ENCODE assay signal across 9 mouse cellular contexts in genomic region chr1:180640605-180641125, GRCm38 (mm10). TPM values are rescaled to one million over a fixed set of nuclear protein-coding genes. Genes with fewer than 3 reads are reported as not detected.
DNase-seq lines count a peak whose midpoint lies in the region; ATAC-seq and TF ChIP-seq lines count a peak whose summit lies in the region.
"Had no signal": no experiment of that assay in that cellular context is flagged by ENCODE, and none has a peak within 500 bp of the region (broad histone marks: within the 10 kb centered on the region; RNA-seq: fewer than 3 reads in every experiment).

No protein-coding gene starts in this region.

- no peak for TF ChIP-seq EP300 in CH12.LX (IDR thresholded peaks at IDR 0.05; ENCODE audit: low read length)

- peak; percentile 40 for ATAC-seq in activated CD4-positive, CD25-positive, alpha-beta regulatory T cell, adult 4 months
- ATAC-seq in embryonic facial prominence, embryonic 15.5 days (ENCODE audit: insufficient number of reproducible peaks, low FRiP score, low TSS enrichment, low read depth) = peak; percentile 45
- ATAC-seq in liver, embryonic 15.5 days (ENCODE audit: insufficient read depth) = peak; percentile 40

- no peak for TF ChIP-seq CTCF in CH12.LX (conservative IDR thresholded peaks at IDR 0.05 in 1 of 2, IDR thresholded peaks at IDR 0.05 in 1 of 2; ENCODE audit: low read depth in 2 of 2, low read length in 2 of 2)

- H3K27ac ChIP-seq in CH12.LX (ENCODE audit: insufficient read depth, low read depth) = peak overlapping the region; percentile 86
- H3K27ac ChIP-seq in embryonic facial prominence, embryonic 15.5 days (replicated peaks) = peak overlapping the region; percentile 95
- H3K27ac ChIP-seq in heart, embryonic 10.5 days = peak overlapping the region; percentile 100
- peak overlapping the region; percentile 89 for H3K27ac ChIP-seq in liver, embryonic 15.5 days (replicated peaks)

- peaks cover 2% of the 10 kb centered on the region for H3K9me3 ChIP-seq in CH12.LX (replicated peaks; ENCODE audit: low read length)
- H3K9me3 ChIP-seq in embryonic facial prominence, embryonic 15.5 days (replicated peaks) = no peaks in the 10 kb centered on the region
- no peaks in the 10 kb centered on the region for H3K9me3 ChIP-seq in heart, embryonic 10.5 days
- H3K9me3 ChIP-seq in liver, embryonic 15.5 days (replicated peaks) = no peaks in the 10 kb centered on the region

- H3K79me2 ChIP-seq in CH12.LX (replicated peaks; ENCODE audit: control insufficient read depth, extremely low read depth, insufficient read depth, poor library complexity, severe bottlenecking) = peaks cover 13% of the 10 kb centered on the region

- under 1% methylated on average over 56 of the region's 61 CpGs for WGBS in embryonic facial prominence, embryonic 15.5 days
- WGBS in heart, embryonic 10.5 days = 2% methylated on average over 61 of the region's 61 CpGs
- WGBS in liver, embryonic 15.5 days (ENCODE audit: insufficient replicate concordance) = 0% methylated on average over 45 of the region's 61 CpGs

- H3K27me3 ChIP-seq in CH12.LX (replicated peaks) = no peaks in the 10 kb centered on the region
- H3K27me3 ChIP-seq in embryonic facial prominence, embryonic 15.5 days = no peaks in the 10 kb centered on the region
- no peaks in the 10 kb centered on the region for H3K27me3 ChIP-seq in heart, embryonic 10.5 days (ENCODE audit: insufficient read depth, poor library complexity, severe bottlenecking)
- no peaks in the 10 kb centered on the region for H3K27me3 ChIP-seq in liver, embryonic 15.5 days

- dilution Hi-C loops in CH12.LX (cut with MboI; ENCODE audit: extremely low pct_ligation_motif_present, extremely low pct_unique_long_range_greater_than_20kb, low sequenced_read_pairs) = no loop called here

- peaks cover 9 to 41% of the 10 kb centered on the region in 2 experiments for H3K4me1 ChIP-seq in CH12.LX (ENCODE audit: control insufficient read depth in 1 of 2, insufficient read depth in 2 of 2)
- H3K4me1 ChIP-seq in embryonic facial prominence, embryonic 15.5 days = peaks cover 19% of the 10 kb centered on the region
- peaks cover 21% of the 10 kb centered on the region for H3K4me1 ChIP-seq in heart, embryonic 10.5 days
- H3K4me1 ChIP-seq in liver, embryonic 15.5 days (replicated peaks) = peaks cover 36% of the 10 kb centered on the region

- H3K4me2 ChIP-seq in CH12.LX (ENCODE audit: insufficient read depth, low read depth, poor library complexity, severe bottlenecking) = peak overlapping the region; percentile 92
- H3K4me2 ChIP-seq in embryonic facial prominence, embryonic 15.5 days (replicated peaks) = peak overlapping the region; percentile 82
- peak overlapping the region; percentile 92 for H3K4me2 ChIP-seq in liver, embryonic 15.5 days

- peaks cover 0 to 20% of the 10 kb centered on the region in 2 experiments for H3K36me3 ChIP-seq in CH12.LX (replicated peaks in 1 of 2; ENCODE audit: control insufficient read depth in 1 of 2, insufficient read depth in 1 of 2, low read length in 1 of 2)
- H3K36me3 ChIP-seq in embryonic facial prominence, embryonic 15.5 days = no peaks in the 10 kb centered on the region
- H3K36me3 ChIP-seq in heart, embryonic 10.5 days = no peaks in the 10 kb centered on the region
- H3K36me3 ChIP-seq in liver, embryonic 15.5 days (replicated peaks) = 0 out of 2 replicates have a peak, but pooled peaks cover 3% of the 10 kb centered on the region

- in situ Hi-C loops in CH12.LX (cut with MboI; ENCODE audit: low pct_ligation_motif_present, low pct_unique_long_range_greater_than_20kb, low sequenced_read_pairs) = no loop called here

- TF ChIP-seq POLR2A in CH12.LX (IDR thresholded peaks at IDR 0.05; ENCODE audit: low read depth, low read length) = no peak

- no peak for TF ChIP-seq RAD21 in CH12.LX (IDR thresholded peaks at IDR 0.05; ENCODE audit: low read depth, low read length)

- peak; percentile 48 for DNase-seq in CH12.LX (ENCODE audit: extremely low read depth)
- peak; percentile 81 for DNase-seq in heart, embryonic 10.5 days (ENCODE audit: low spot score)
- peak; percentile 23 for DNase-seq in kidney, adult 9 months
- peak; percentile 15 to 17 for DNase-seq in natural killer cell, adult 2 months (ENCODE audit: low spot score in 2 of 2)
- DNase-seq in thymus, postnatal 14 days = peak; percentile 57

- peak overlapping the region; percentile 77 for H3K9ac ChIP-seq in CH12.LX (ENCODE audit: insufficient read depth, low read depth)
- H3K9ac ChIP-seq in embryonic facial prominence, embryonic 15.5 days = peak overlapping the region; percentile 68
- H3K9ac ChIP-seq in liver, embryonic 15.5 days = peak overlapping the region; percentile 93

- peak overlapping the region; percentile 86 to 98 (median 89) for H3K4me3 ChIP-seq in CH12.LX (replicated peaks in 1 of 3; ENCODE audit: low read depth in 2 of 3, low read length in 2 of 3, poor library complexity in 1 of 3)
- peak overlapping the region; percentile 96 for H3K4me3 ChIP-seq in embryonic facial prominence, embryonic 15.5 days (replicated peaks)
- peak overlapping the region; percentile 97 for H3K4me3 ChIP-seq in heart, embryonic 10.5 days
- peak overlapping the region; percentile 80 for H3K4me3 ChIP-seq in liver, embryonic 15.5 days (replicated peaks)

TF ChIP-seq in CH12.LX, 34 proteins besides CTCF, POLR2A, EP300 and RAD21:
- TF ChIP-seq USF1 (IDR thresholded peaks at IDR 0.05; ENCODE audit: low read depth, low read length) = no peak
- TF ChIP-seq UBTF (IDR thresholded peaks at IDR 0.05; ENCODE audit: low read depth, low read length) = peak; percentile 49; the same call in 1 of the 2 replicates
- TF ChIP-seq BHLHE40 (IDR thresholded peaks at IDR 0.05; ENCODE audit: low read depth, low read length) = no peak
- TF ChIP-seq SMC3 (IDR thresholded peaks at IDR 0.05; ENCODE audit: low read depth, low read length) = no peak
- no peak for TF ChIP-seq TCF12 (IDR thresholded peaks at IDR 0.05; ENCODE audit: low read depth, low read length)
- no peak for TF ChIP-seq CHD2 (IDR thresholded peaks at IDR 0.05; ENCODE audit: low read length)
- no peak for TF ChIP-seq ETS1 (conservative IDR thresholded peaks at IDR 0.05; ENCODE audit: low read depth, low read length)
TF ChIP-seq in CH12.LX: peak in this region for 1.

RNA-seq across cellular contexts. Expression of gene Lin9, which starts 0.3 kb away (rescaled TPM):
- total RNA-seq in CH12.LX (2012; rRNA removed) (7.6 and 10.5 TPM in 2 replicates), CH12.LX (2014; rRNA removed) (24.5 and 24.7 TPM in 2 replicates)
- polyA plus RNA-seq in CH12.LX (2012; ENCODE audit: insufficient read length, low read depth) = 13.5 and 13.7 TPM in 2 replicates
- polyA plus RNA-seq in activated CD4-positive, CD25-positive, alpha-beta regulatory T cell, adult 4 months (2017; shearing (Covaris generic)) = 10 to 100 TPM; 16.7 to 18.7 TPM
- polyA plus RNA-seq in embryonic facial prominence, embryonic 15.5 days (2015; fragmentation: Nextera tagmentation; extraction: Ambion mirVana) = 13.9 and 15.8 TPM in 2 replicates
- 15.9 and 19.1 TPM in 2 replicates for polyA plus RNA-seq in heart, embryonic 10.5 days (2016; fragmentation: Nextera tagmentation; extraction: Ambion mirVana)
- polyA plus RNA-seq in liver, embryonic 15.5 days (2015; fragmentation: Nextera tagmentation; extraction: Ambion mirVana) = 9.6 and 9.8 TPM in 2 replicates

RNA-seq across cellular contexts. Expression of gene Mixl1, which starts 56.2 kb away (rescaled TPM):
- not detected in 2 replicates for total RNA-seq in CH12.LX (2012; rRNA removed)
- not detected in 2 replicates for total RNA-seq in CH12.LX (2014; rRNA removed)
- polyA plus RNA-seq in CH12.LX (2012; ENCODE audit: insufficient read length, low read depth) = not detected in 2 replicates
- not detected for polyA plus RNA-seq in activated CD4-positive, CD25-positive, alpha-beta regulatory T cell, adult 4 months (2017; shearing (Covaris generic))
- 0.11 and 0.14 TPM in 2 replicates for polyA plus RNA-seq in embryonic facial prominence, embryonic 15.5 days (2015; fragmentation: Nextera tagmentation; extraction: Ambion mirVana)
- polyA plus RNA-seq in heart, embryonic 10.5 days (2016; fragmentation: Nextera tagmentation; extraction: Ambion mirVana) = 0.26 and 0.62 TPM in 2 replicates
- polyA plus RNA-seq in liver, embryonic 15.5 days (2015; fragmentation: Nextera tagmentation; extraction: Ambion mirVana) = 0.23 and 0.33 TPM in 2 replicates
- total RNA-seq: hematopoietic stem cell, adult 5-6 weeks had no signal

Comparison
In these comparisons a context has a peak if more than half of its experiments do, and no peak if none do; other contexts are left out.
1. Peak in every context shown above with its lines: DNase-seq, ATAC-seq, H3K4me3 ChIP-seq and H3K27ac ChIP-seq.
2. DNase-seq: peak in every context shown above with its lines; median percentile 81 in heart, embryonic 10.5 days; 57 in thymus, postnatal 14 days; 48 in CH12.LX; 23 in kidney, adult 9 months; 16 in natural killer cell, adult 2 months.